In the genomic region with DNA sequence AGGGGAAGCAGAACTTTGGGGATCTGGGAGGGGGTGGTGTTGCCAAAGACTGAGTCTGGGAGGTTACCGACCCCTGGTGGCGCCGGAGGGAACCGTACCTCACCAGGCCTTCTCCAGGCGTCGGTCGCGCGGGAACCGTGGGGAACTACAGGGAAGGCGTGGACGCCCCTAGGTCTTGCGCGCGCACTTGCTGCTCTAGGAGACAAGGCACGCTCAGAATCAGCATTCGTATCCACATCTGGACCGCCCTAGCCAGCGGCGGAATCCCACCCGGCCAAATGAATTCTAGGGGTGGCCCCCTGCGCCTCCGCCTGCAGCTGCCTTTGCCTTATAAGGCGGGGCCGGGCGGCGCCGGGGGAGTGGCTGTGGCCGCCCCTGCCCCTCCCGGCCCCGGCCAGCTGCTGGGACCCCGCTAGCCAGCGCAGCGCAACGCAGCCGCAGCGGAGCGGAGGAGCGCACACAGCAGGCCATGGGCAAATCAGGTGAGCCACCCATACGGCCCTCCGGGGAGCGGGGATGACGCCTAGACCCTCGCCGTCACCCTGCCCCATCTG, we compare ENCODE assay signal across 8 mouse cellular contexts. TPM values are rescaled to one million over a fixed set of nuclear protein-coding genes. Genes with fewer than 3 reads are reported as not detected.
DNase-seq lines count a peak whose midpoint lies in the region; ATAC-seq and TF ChIP-seq lines count a peak whose summit lies in the region.

A gene (plus strand): TSS at position 110 of the 554 bp plus-strand sequence.

- intact Hi-C loops in left cerebral cortex, adult 2 months (cut with DNase I) = loop anchor here (2.0 kb wide), 1 partner anchor 33 kb away; no protein-coding TSS in a partner anchor

- no peak for TF ChIP-seq EP300 in MEL (IDR thresholded peaks at IDR 0.05; ENCODE audit: low read depth in 1 of 2, low read length in 2 of 2)

- peak within 1 kb of the TSS; percentile 69 for H3K9ac ChIP-seq in MEL (ENCODE audit: control insufficient read depth, low read depth, low read length, poor library complexity, severe bottlenecking)
- H3K9ac ChIP-seq in hindbrain, embryonic 11.5 days (ENCODE audit: low read depth, low read length) = peak within 1 kb of the TSS; percentile 81

- DNase-seq in MEL (ENCODE audit: low read depth, low spot score) = peak; percentile 93
- peak; percentile 90 for DNase-seq in c-Kit-positive CD71-negative TER-119-negative erythroid progenitor cells, embryonic 14.5 days (ENCODE audit: low read depth)
- DNase-seq in frontal cortex, postnatal 14 days (ENCODE audit: low spot score in 2 of 2) = peak; percentile 33 to 75
- DNase-seq in hindbrain, embryonic 11.5 days (ENCODE audit: low spot score) = peak; percentile 95
- peak; percentile 62 to 63 for DNase-seq in left cerebral cortex, adult 2 months (ENCODE audit: extremely low spot score in 1 of 2, low spot score in 2 of 2)
- DNase-seq in retina, postnatal 7 days (ENCODE audit: low read depth, low spot score) = peak; percentile 53
- DNase-seq in urinary bladder, adult 18-20 months (ENCODE audit: low spot score in 2 of 2) = peak; percentile 48 to 68

- H3K4me1 ChIP-seq in MEL (ENCODE audit: control insufficient read depth in 1 of 2, insufficient read depth in 2 of 2, low read length in 2 of 2) = peaks cover 17 to 24% of the 10 kb centered on the region in 2 experiments
- H3K4me1 ChIP-seq in hindbrain, embryonic 11.5 days (replicated peaks; ENCODE audit: control insufficient read depth, insufficient read depth, low read length) = peaks cover 4% of the 10 kb centered on the region; the same call in 1 of the 2 replicates

- H3K79me2 ChIP-seq in MEL (ENCODE audit: control insufficient read depth, insufficient read depth, low read length, poor library complexity) (no peaks in the 10 kb centered on the region; the same call in 1 of the 2 replicates), macrophage (ENCODE audit: inconsistent target) (peaks cover 7% of the 10 kb centered on the region; the same call in 1 of the 2 replicates)

- no peaks in the 10 kb centered on the region for H3K9me3 ChIP-seq in MEL (replicated peaks; ENCODE audit: insufficient read depth, low read length)
- H3K9me3 ChIP-seq in hindbrain, embryonic 11.5 days (ENCODE audit: control insufficient read depth, low read length) = no peaks in the 10 kb centered on the region

- H3K4me3 ChIP-seq in MEL (ENCODE audit: control insufficient read depth in 1 of 2, insufficient read depth in 1 of 2, low read depth in 2 of 2, low read length in 2 of 2) (peak within 1 kb of the TSS; percentile 65 to 89), macrophage (ENCODE audit: inconsistent target) (peak within 1 kb of the TSS; percentile 56)
- peak within 1 kb of the TSS; percentile 71 for H3K4me3 ChIP-seq in hindbrain, embryonic 11.5 days (ENCODE audit: low read depth, low read length)
- H3K4me3 ChIP-seq in left cerebral cortex, adult 2 months = peak within 1 kb of the TSS; percentile 55

- H3K36me3 ChIP-seq in MEL (ENCODE audit: control insufficient read depth in 1 of 2, insufficient read depth in 2 of 2, low read length in 2 of 2) (peaks cover 0 to 22% of the 10 kb centered on the region in 2 experiments; a peak in 2 of 4 replicates), macrophage (ENCODE audit: inconsistent target) (no peaks in the 10 kb centered on the region)
- no peaks in the 10 kb centered on the region for H3K36me3 ChIP-seq in hindbrain, embryonic 11.5 days (ENCODE audit: control insufficient read depth, insufficient read depth, low read length)

- peak; percentile 47 to 50; a peak in 2 of 4 replicates for TF ChIP-seq POLR2A in MEL (IDR thresholded peaks at IDR 0.05; ENCODE audit: control insufficient read depth in 1 of 2, insufficient read depth in 1 of 2, low read depth in 1 of 2, low read length in 2 of 2, poor library complexity in 1 of 2)

- under 1% methylated on average over 32 of the region's 45 CpGs for WGBS in hindbrain, embryonic 11.5 days
- under 1% methylated on average over 37 of the region's 45 CpGs for WGBS in macrophage (ENCODE audit: missing documents)

- H3K27me3 ChIP-seq in MEL (ENCODE audit: control insufficient read depth in 1 of 2, insufficient read depth in 2 of 2, low read length in 2 of 2) = no peaks in the 10 kb centered on the region
- peaks cover 3% of the 10 kb centered on the region for H3K27me3 ChIP-seq in hindbrain, embryonic 11.5 days (ENCODE audit: control insufficient read depth, insufficient read depth, low read length)

- ATAC-seq in hindbrain, embryonic 11.5 days (ENCODE audit: low FRiP score) = peak; percentile 89

- peak within 1 kb of the TSS; percentile 88 for H3K4me2 ChIP-seq in hindbrain, embryonic 11.5 days (replicated peaks; ENCODE audit: low read depth, low read length)

- peak within 1 kb of the TSS; percentile 60 for H3K27ac ChIP-seq in MEL (ENCODE audit: control insufficient read depth, low read depth, low read length)
- H3K27ac ChIP-seq in hindbrain, embryonic 11.5 days (ENCODE audit: low read depth, low read length) = peak within 1 kb of the TSS; percentile 74
- no peak within 1 kb of the TSS for H3K27ac ChIP-seq in left cerebral cortex, adult 2 months
- no peak within 1 kb of the TSS for H3K27ac ChIP-seq in macrophage

- peak; percentile 58 for TF ChIP-seq RAD21 in MEL (IDR thresholded peaks at IDR 0.05; ENCODE audit: low read depth, low read length)

- peak; percentile 80 to 82 (median 81) for TF ChIP-seq CTCF in MEL (IDR thresholded peaks at IDR 0.05 in 2 of 3, conservative IDR thresholded peaks at IDR 0.05 in 1 of 3; ENCODE audit: control insufficient read depth in 1 of 3, insufficient read depth in 1 of 3, low read depth in 2 of 3, low read length in 3 of 3, poor library complexity in 1 of 3, severe bottlenecking in 1 of 3)
- peak; percentile 71 for TF ChIP-seq CTCF in left cerebral cortex, adult 2 months (IDR thresholded peaks at IDR 0.05)

TF ChIP-seq in MEL, 35 proteins besides CTCF, POLR2A, EP300 and RAD21:
- TF ChIP-seq TBP (IDR thresholded peaks at IDR 0.05; ENCODE audit: low read depth, low read length) (peak; percentile 29; the same call in 1 of the 2 replicates), NRF1 (IDR thresholded peaks at IDR 0.05; ENCODE audit: insufficient read depth, low read depth, low read length, poor library complexity, severe bottlenecking) (peak; percentile 48), ZMIZ1 (IDR thresholded peaks at IDR 0.05; ENCODE audit: low read depth, low read length) (0 out of 2 replicates have a peak, but pooled peaks have one; percentile 16), MAX (IDR thresholded peaks at IDR 0.05; ENCODE audit: low read length) (peak; percentile 55; the same call in 1 of the 2 replicates), TCF12 (IDR thresholded peaks at IDR 0.05; ENCODE audit: low read depth, low read length) (no peak), POLR2AphosphoS5 (IDR thresholded peaks at IDR 0.05; ENCODE audit: borderline replicate concordance, low read depth, low read length) (no peak), SIN3A (IDR thresholded peaks at IDR 0.05; ENCODE audit: low read length) (peak; percentile 40), HCFC1 (IDR thresholded peaks at IDR 0.05; ENCODE audit: low read depth, low read length) (peak; percentile 40; the same call in 1 of the 2 replicates), ZC3H11A (IDR thresholded peaks at IDR 0.05; ENCODE audit: low read depth, low read length) (peak; percentile 48; the same call in 1 of the 2 replicates), E2F4 (IDR thresholded peaks at IDR 0.05; ENCODE audit: borderline replicate concordance, low read depth, low read length) (0 out of 2 replicates have a peak, but pooled peaks have one; percentile 31), MAZ (IDR thresholded peaks at IDR 0.05; ENCODE audit: low read depth, low read length) (peak; percentile 38; the same call in 1 of the 2 replicates), SMC3 (IDR thresholded peaks at IDR 0.05; ENCODE audit: low read depth, low read length) (peak; percentile 69), CHD2 (IDR thresholded peaks at IDR 0.05; ENCODE audit: low read length) (no peak)

RNA-seq across cellular contexts. Expression of the gene that starts here (rescaled TPM):
- total RNA-seq in MEL (2012; rRNA removed) = 22.8 and 30.6 TPM in 2 replicates
- polyA plus RNA-seq in MEL (2012; ENCODE audit: insufficient read depth in 1 of 2, insufficient read length in 2 of 2, low read depth in 1 of 2, low replicate concordance in 2 of 2, missing spikeins in 1 of 2) (10 to 100 TPM in 1 of 2 experiments, not detected in 1; 25.0 TPM), macrophage (2018) (1.7 to 2.7 TPM (median 2.0 TPM) in 3 replicates)
- polyA plus RNA-seq in hindbrain, embryonic 11.5 days (2014; fragmentation: Nextera tagmentation; extraction: Ambion mirVana) = 109 and 117 TPM in 2 replicates
- 1 to 10 TPM; 3.4 to 3.7 TPM for total RNA-seq in left cerebral cortex, adult 2 months (2021)
- 10 to 100 TPM in 2 of 26 experiments, 1 to 10 TPM in 14, under 1 TPM in 5, not detected in 5; 0.31 to 18.3 (median 1.9) TPM for total RNA-seq in macrophage (2018; cell fraction: chromatin; rRNA removed)
- total RNA-seq in macrophage (2018; cell fraction: cytosol; rRNA removed) = 10 to 100 TPM in 6 of 26 experiments, 1 to 10 TPM in 20; 1.8 to 14.4 (median 7.5) TPM
- total RNA-seq in macrophage (2018; cell fraction: nucleus; rRNA removed) = 10 to 100 TPM in 4 of 26 experiments, 1 to 10 TPM in 17, under 1 TPM in 3, not detected in 2; 0.48 to 20.8 (median 5.3) TPM

Comparison
In these comparisons a context has a peak if more than half of its experiments do, and no peak if none do; other contexts are left out.
1. H3K27ac ChIP-seq: peak in MEL (single experiment) and hindbrain, embryonic 11.5 days (single experiment); none in left cerebral cortex, adult 2 months (single experiment) and macrophage (single experiment).
2. Peak in every context shown above with its lines, with median percentiles within 50 percentile points of each other: DNase-seq and H3K4me3 ChIP-seq.